Comparison of ENCODE assay signal across 8 mouse cellular contexts in genomic region chr17:22417510-22417909, GRCm38 (mm10). TPM values are rescaled to one million over a fixed set of nuclear protein-coding genes. Genes with fewer than 3 reads are reported as not detected.
A peak's percentile ranks its signal among the peaks of the same experiment; 100 is the strongest.
DNase-seq lines count a peak whose midpoint lies in the region; ATAC-seq and TF ChIP-seq lines count a peak whose summit lies in the region.

No protein-coding gene starts in this region.

- H3K27ac ChIP-seq in forebrain, embryonic 16.5 days (ENCODE audit: low read length) = no peak overlapping the region
- H3K27ac ChIP-seq in hindbrain, postnatal 0 days = no peak overlapping the region
- H3K27ac ChIP-seq in left cerebral cortex, adult 2 months = no peak overlapping the region
- no peak overlapping the region for H3K27ac ChIP-seq in midbrain, embryonic 11.5 days (ENCODE audit: low read depth, low read length)
- no peak overlapping the region for H3K27ac ChIP-seq in spleen, adult 2 months (ENCODE audit: insufficient read depth, low read length)

- no peak overlapping the region for H3K4me2 ChIP-seq in forebrain, embryonic 16.5 days (ENCODE audit: low read length)
- H3K4me2 ChIP-seq in hindbrain, postnatal 0 days (ENCODE audit: low read depth, low read length) = no peak overlapping the region
- H3K4me2 ChIP-seq in midbrain, embryonic 11.5 days = no peak overlapping the region

- H3K27me3 ChIP-seq in forebrain, embryonic 16.5 days (replicated peaks; ENCODE audit: control insufficient read depth, insufficient read depth, low read length) = no peaks in the 10 kb centered on the region; the same call in 1 of the 2 replicates
- H3K27me3 ChIP-seq in hindbrain, postnatal 0 days (ENCODE audit: insufficient read depth, low read length) = no peaks in the 10 kb centered on the region
- no peaks in the 10 kb centered on the region for H3K27me3 ChIP-seq in midbrain, embryonic 11.5 days (ENCODE audit: control insufficient read depth, insufficient read depth, low read length)
- 0 out of 2 replicates have a peak, but pooled peaks cover 1% of the 10 kb centered on the region for H3K27me3 ChIP-seq in spleen, adult 2 months (ENCODE audit: control insufficient read depth, insufficient read depth, low read length)

- no peak overlapping the region for H3K4me3 ChIP-seq in forebrain, embryonic 16.5 days (replicated peaks; ENCODE audit: low read length)
- H3K4me3 ChIP-seq in hindbrain, postnatal 0 days (ENCODE audit: low read length) = no peak overlapping the region
- no peak overlapping the region for H3K4me3 ChIP-seq in left cerebral cortex, adult 2 months
- H3K4me3 ChIP-seq in midbrain, embryonic 11.5 days (ENCODE audit: low read depth, low read length) = no peak overlapping the region
- H3K4me3 ChIP-seq in spleen, adult 2 months (ENCODE audit: extremely low read depth, insufficient read depth, insufficient read length) = no peak overlapping the region

- H3K4me1 ChIP-seq in forebrain, embryonic 16.5 days (replicated peaks; ENCODE audit: control insufficient read depth, insufficient read depth, low read length) = no peaks in the 10 kb centered on the region
- no peaks in the 10 kb centered on the region for H3K4me1 ChIP-seq in hindbrain, postnatal 0 days (ENCODE audit: insufficient read depth, low read length)
- no peaks in the 10 kb centered on the region for H3K4me1 ChIP-seq in midbrain, embryonic 11.5 days (ENCODE audit: control insufficient read depth, insufficient read depth, low read length)
- no peaks in the 10 kb centered on the region for H3K4me1 ChIP-seq in spleen, adult 2 months (ENCODE audit: control insufficient read depth, insufficient read depth, insufficient read length)

- DNase-seq in left cerebral cortex, adult 18-20 months (ENCODE audit: low spot score in 2 of 2) = peak; percentile 28 to 60
- DNase-seq in left cerebral cortex, adult 11 months (ENCODE audit: low spot score) = no peak
- peak; percentile 63 for DNase-seq in c-Kit-positive CD71-positive TER-119-positive erythroid progenitor cells, embryonic 14.5 days (ENCODE audit: low spot score)
- DNase-seq in hindbrain, postnatal 0 days (ENCODE audit: low spot score) = peak; percentile 82
- DNase-seq in left cerebral cortex, adult 2 months (ENCODE audit: extremely low spot score in 1 of 2, low spot score in 2 of 2) = peak; percentile 26 to 41
- DNase-seq in midbrain, embryonic 11.5 days (ENCODE audit: low spot score, missing footprints) = peak; percentile 96
- DNase-seq in spleen, adult 2 months (ENCODE audit: low read depth in 1 of 2, low spot score in 2 of 2) = peak; percentile 42 to 71

- no peak overlapping the region for H3K9ac ChIP-seq in forebrain, embryonic 16.5 days (replicated peaks; ENCODE audit: low read depth, low read length)
- no peak overlapping the region for H3K9ac ChIP-seq in hindbrain, postnatal 0 days (replicated peaks; ENCODE audit: low read length)
- no peak overlapping the region for H3K9ac ChIP-seq in midbrain, embryonic 11.5 days (ENCODE audit: low read length)

- peak; percentile 88 for TF ChIP-seq CTCF in hindbrain, postnatal 0 days (IDR thresholded peaks at IDR 0.05; ENCODE audit: low read depth)
- peak; percentile 83 for TF ChIP-seq CTCF in left cerebral cortex, adult 2 months (IDR thresholded peaks at IDR 0.05)
- peak; percentile 62; the same call in 1 of the 2 replicates for TF ChIP-seq CTCF in spleen, adult 2 months (IDR thresholded peaks at IDR 0.05; ENCODE audit: extremely low read depth, insufficient read depth, insufficient read length, insufficient replicate concordance)

- no peak for TF ChIP-seq POLR2A in spleen, adult 2 months (IDR thresholded peaks at IDR 0.05; ENCODE audit: low read depth, low read length)

- 1% methylated on average over 3 of the region's 3 CpGs for WGBS in forebrain, embryonic 16.5 days
- WGBS in hindbrain, postnatal 0 days = under 1% methylated on average over 3 of the region's 3 CpGs
- WGBS in midbrain, embryonic 11.5 days = under 1% methylated on average over 3 of the region's 3 CpGs
- WGBS in spleen, adult 2 months = 0% methylated on average over 3 of the region's 3 CpGs

- no peaks in the 10 kb centered on the region for H3K36me3 ChIP-seq in forebrain, embryonic 16.5 days (ENCODE audit: control insufficient read depth, insufficient read depth)
- H3K36me3 ChIP-seq in hindbrain, postnatal 0 days (ENCODE audit: insufficient read depth, low read length) = no peaks in the 10 kb centered on the region
- no peaks in the 10 kb centered on the region for H3K36me3 ChIP-seq in midbrain, embryonic 11.5 days (ENCODE audit: control insufficient read depth, insufficient read depth, low read length)
- no peaks in the 10 kb centered on the region for H3K36me3 ChIP-seq in spleen, adult 2 months (ENCODE audit: control insufficient read depth, insufficient read depth, low read length)

- intact Hi-C loops in left cerebral cortex, adult 2 months (cut with DNase I) = no loop called here

- peak; percentile 45; the same call in 1 of the 2 replicates for ATAC-seq in forebrain, embryonic 16.5 days
- ATAC-seq in hindbrain, postnatal 0 days = peak; percentile 68; the same call in 1 of the 2 replicates
- peak; percentile 76 for ATAC-seq in midbrain, embryonic 11.5 days (ENCODE audit: low FRiP score)

- H3K9me3 ChIP-seq in forebrain, embryonic 16.5 days (ENCODE audit: control insufficient read depth, low read length) = no peaks in the 10 kb centered on the region
- no peaks in the 10 kb centered on the region for H3K9me3 ChIP-seq in hindbrain, postnatal 0 days (ENCODE audit: low read length)
- no peaks in the 10 kb centered on the region for H3K9me3 ChIP-seq in midbrain, embryonic 11.5 days (ENCODE audit: control insufficient read depth, low read length)

RNA-seq across cellular contexts. Expression of gene Zfp946, which starts 6.5 kb away (rescaled TPM):
- total RNA-seq in left cerebral cortex, adult 18-20 months (2021) = 10 to 100 TPM; 11.6 to 14.5 TPM
- polyA plus RNA-seq in forebrain, embryonic 16.5 days (2015; fragmentation: Nextera tagmentation; extraction: Ambion mirVana) = 41.4 and 44.5 TPM in 2 replicates
- 7.2 and 8.5 TPM in 2 replicates for total RNA-seq in hindbrain, postnatal 0 days (2014; rRNA removed)
- 23.4 and 25.2 TPM in 2 replicates for polyA plus RNA-seq in hindbrain, postnatal 0 days (2015; fragmentation: Nextera tagmentation; extraction: Ambion mirVana)
- total RNA-seq in left cerebral cortex, adult 2 months (2021) = 10 to 100 TPM; 12.1 to 13.4 TPM
- polyA plus RNA-seq in midbrain, embryonic 11.5 days (2014; fragmentation: Nextera tagmentation; extraction: Ambion mirVana) = 32.6 and 39.3 TPM in 2 replicates
- polyA plus RNA-seq in spleen, adult 2 months (2012; rRNA removed) = 0.70 and 0.91 TPM in 2 replicates

RNA-seq across cellular contexts. Expression of gene Zfp758, which starts 56.3 kb away (rescaled TPM):
- total RNA-seq in left cerebral cortex, adult 18-20 months (2021) = 10 to 100 TPM; 10.9 to 11.5 TPM
- polyA plus RNA-seq in forebrain, embryonic 16.5 days (2015; fragmentation: Nextera tagmentation; extraction: Ambion mirVana) = 9.7 and 10.2 TPM in 2 replicates
- 5.8 and 6.6 TPM in 2 replicates for total RNA-seq in hindbrain, postnatal 0 days (2014; rRNA removed)
- polyA plus RNA-seq in hindbrain, postnatal 0 days (2015; fragmentation: Nextera tagmentation; extraction: Ambion mirVana) = 6.9 and 7.8 TPM in 2 replicates
- 10 to 100 TPM; 10.3 to 10.7 TPM for total RNA-seq in left cerebral cortex, adult 2 months (2021)
- polyA plus RNA-seq in midbrain, embryonic 11.5 days (2014; fragmentation: Nextera tagmentation; extraction: Ambion mirVana) = 11.9 and 14.8 TPM in 2 replicates
- polyA plus RNA-seq in spleen, adult 2 months (2012; rRNA removed) = 0.59 and 0.63 TPM in 2 replicates

RNA-seq across cellular contexts. Expression of gene Zfp944, which starts 56.3 kb away (rescaled TPM):
- total RNA-seq in left cerebral cortex, adult 18-20 months (2021) = 1 to 10 TPM; 9.0 to 9.3 TPM
- polyA plus RNA-seq in forebrain, embryonic 16.5 days (2015; fragmentation: Nextera tagmentation; extraction: Ambion mirVana) = 20.9 and 24.5 TPM in 2 replicates
- total RNA-seq in hindbrain, postnatal 0 days (2014; rRNA removed) = 4.9 and 7.1 TPM in 2 replicates
- polyA plus RNA-seq in hindbrain, postnatal 0 days (2015; fragmentation: Nextera tagmentation; extraction: Ambion mirVana) = 8.0 and 8.3 TPM in 2 replicates
- 1 to 10 TPM; 9.0 to 9.1 TPM for total RNA-seq in left cerebral cortex, adult 2 months (2021)
- polyA plus RNA-seq in midbrain, embryonic 11.5 days (2014; fragmentation: Nextera tagmentation; extraction: Ambion mirVana) = 19.8 and 21.6 TPM in 2 replicates
- 1.7 and 2.4 TPM in 2 replicates for polyA plus RNA-seq in spleen, adult 2 months (2012; rRNA removed)

Comparison
In these comparisons a context has a peak if more than half of its experiments do, and no peak if none do; other contexts are left out.
1. RNA of gene Zfp946, which starts 6.5 kb away (polyA plus RNA-seq): 41.4 to 44.5 TPM in forebrain, embryonic 16.5 days, 32.6 to 39.3 TPM in midbrain, embryonic 11.5 days and 23.4 to 25.2 TPM in hindbrain, postnatal 0 days; 0.70 to 0.91 TPM in spleen, adult 2 months; every median in the first group is over 10 times any median in the second.
2. Peak in every context shown above with its lines, with median percentiles within 50 percentile points of each other: ATAC-seq and CTCF ChIP-seq.